Mouse (Mus musculus) adrenal gland, postnatal 14 days (tissue): Measurements from ENCODE around the gene Atp5k. TPM values are rescaled to one million over a fixed set of nuclear protein-coding genes. Genes with fewer than 3 reads are reported as not detected.

Experiments used
- DNase-seq: peaks from one replicate; pipeline ENCODE4 v3.0.0; 2021; ENCODE audit warnings: mixed read lengths
- long read RNA-seq, 2 experiments: library from polyadenylated mRNA; stranded (forward); transcript quantifications; one replicate each; pipeline ENCODE4 v2.0.0; 2021
- total RNA-seq: library from RNA; stranded (reverse); gene quantifications from 2 replicates; pipeline ENCODE4 v1.2.3, GENCODE M21; 2021

Atp5k gene
- total RNA-seq, result 964 and 993 TPM in 2 replicates
- long read RNA-seq, experiment 1, transcript Atp5k-201 (4 exons, 371 nt), result major isoform, 631 of 646 reads
- long read RNA-seq, experiment 1, transcript Atp5k-203 (3 exons, 563 nt), result minor isoform, 8 of 646 reads
- long read RNA-seq, experiment 1, partial matches to known transcripts, result 4 of 646 reads
- long read RNA-seq, experiment 1, other reads (novel, unspliced or antisense), result 0 of 646 reads
- long read RNA-seq, experiment 2, transcript Atp5k-201 (4 exons, 371 nt), result major isoform, 1,074 of 1,105 reads
- long read RNA-seq, experiment 2, transcript Atp5k-202 (3 exons, 272 nt), result minor isoform, 5 of 1,105 reads
- long read RNA-seq, experiment 2, transcript Atp5k-203 (3 exons, 563 nt), result minor isoform, 8 of 1,105 reads
- long read RNA-seq, experiment 2, partial matches to known transcripts, result 13 of 1,105 reads
- long read RNA-seq, experiment 2, other reads (novel, unspliced or antisense), result 5 of 1,105 reads

- peak; percentile 96 for DNase-seq
Observed at GRCm38 (mm10) chr5:108433804-108434587, at the start of gene Atp5k. Atp5k (minus strand) TSS chr5:108434448.

- no peak for DNase-seq
Observed at GRCm38 (mm10) chr5:108483006-108483405, 48.8 kb upstream of the Atp5k start.

DNA sequence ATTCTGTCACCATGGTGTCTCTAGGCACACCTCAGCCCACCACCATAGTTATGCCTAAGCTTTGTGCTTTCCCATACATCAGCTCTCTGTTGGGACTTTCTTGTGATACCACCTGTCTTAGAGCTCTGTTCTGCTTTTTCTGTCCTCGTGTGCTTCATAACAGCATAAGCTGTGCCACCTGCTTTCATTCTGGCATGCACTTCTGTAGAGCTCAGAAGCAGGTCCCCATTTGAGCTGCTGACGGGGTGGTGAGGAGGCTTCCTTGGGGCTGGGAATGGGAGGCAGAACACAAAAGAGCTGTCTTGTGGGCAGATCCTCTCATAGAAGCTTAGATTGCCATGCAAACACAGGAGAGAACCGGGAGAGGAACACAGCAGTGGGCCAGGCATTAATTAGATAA, 41.7 kb upstream of the Atp5k start:
- no peak for DNase-seq

DNA sequence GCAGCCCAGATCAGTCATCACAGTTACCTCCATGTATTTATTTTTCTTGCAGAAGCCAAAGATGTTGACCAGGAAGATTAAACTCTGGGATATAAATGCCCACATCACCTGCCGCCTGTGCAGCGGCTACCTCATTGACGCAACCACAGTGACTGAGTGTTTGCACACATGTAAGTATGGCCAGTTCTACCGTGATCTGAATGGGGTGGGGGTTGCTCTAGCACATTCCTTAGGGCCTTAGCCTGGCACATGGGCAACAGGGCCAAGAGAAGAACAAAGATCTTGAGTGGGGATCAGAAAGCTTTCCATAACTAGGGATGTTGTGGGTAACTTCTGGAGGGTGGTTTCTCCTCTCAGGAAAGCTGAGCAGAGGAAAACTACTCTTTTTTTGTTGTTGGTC, 39.5 kb upstream of the Atp5k start:
- DNase-seq, result no peak

DNA sequence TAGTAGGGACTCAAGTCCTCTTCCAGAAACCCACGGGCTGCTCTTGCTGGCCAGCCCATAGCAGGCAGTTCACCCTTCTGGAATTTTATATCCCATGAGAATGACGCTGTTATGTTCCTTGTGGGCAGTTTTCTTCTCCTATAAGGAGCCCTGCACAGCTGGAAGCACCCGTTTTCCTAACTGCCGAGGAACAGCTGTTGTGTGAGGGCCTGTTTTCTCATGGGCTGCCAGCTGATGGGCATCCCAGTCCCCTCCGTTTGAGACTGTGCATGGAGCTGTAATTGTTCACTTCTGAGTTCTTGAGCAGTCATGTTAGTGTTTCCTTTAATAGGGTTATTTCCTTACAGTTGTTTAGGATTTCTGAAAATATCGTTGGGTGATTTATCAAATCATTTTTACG, 35.4 kb upstream of the Atp5k start:
- no peak for DNase-seq

- no peak for DNase-seq
Observed at GRCm38 (mm10) chr5:108466647-108467046, 32.4 kb upstream of the Atp5k start.

DNA sequence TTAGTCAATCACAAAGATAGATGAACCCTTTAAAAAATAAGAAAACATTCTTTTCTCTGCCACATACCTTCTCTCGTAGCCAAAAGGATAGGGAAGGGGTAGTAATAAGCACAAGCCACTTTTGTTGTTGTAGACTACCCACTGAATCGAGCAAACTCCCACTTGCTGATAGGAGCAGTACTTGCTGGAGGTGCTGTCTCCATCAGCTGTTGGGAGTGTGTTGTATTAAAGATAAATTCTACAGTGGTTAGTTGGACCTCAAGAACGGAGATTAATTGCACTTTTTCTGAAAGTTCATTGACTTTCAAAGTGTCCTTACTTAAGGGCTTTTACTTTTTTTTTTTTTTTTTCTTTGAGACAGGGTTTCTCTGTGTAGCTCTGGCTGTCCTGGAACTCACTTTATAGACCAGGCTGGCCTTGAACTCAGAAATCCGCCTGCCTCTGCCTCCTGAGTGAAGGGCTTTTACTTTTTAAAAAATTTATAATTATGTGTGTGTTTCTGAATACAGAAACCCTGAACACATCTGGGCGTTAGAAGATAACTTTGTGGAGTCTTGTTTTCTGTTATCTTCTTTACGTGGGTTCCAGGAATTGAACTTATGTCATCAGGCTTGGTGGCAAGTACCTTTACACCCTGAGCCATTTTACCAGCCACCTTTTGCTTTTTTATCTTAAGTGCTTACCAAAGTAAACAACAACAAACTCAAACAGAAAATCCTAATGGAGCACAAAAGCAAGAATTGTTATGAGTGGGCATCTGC, 31.1 kb upstream of the Atp5k start:
- DNase-seq, result no peak

DNA sequence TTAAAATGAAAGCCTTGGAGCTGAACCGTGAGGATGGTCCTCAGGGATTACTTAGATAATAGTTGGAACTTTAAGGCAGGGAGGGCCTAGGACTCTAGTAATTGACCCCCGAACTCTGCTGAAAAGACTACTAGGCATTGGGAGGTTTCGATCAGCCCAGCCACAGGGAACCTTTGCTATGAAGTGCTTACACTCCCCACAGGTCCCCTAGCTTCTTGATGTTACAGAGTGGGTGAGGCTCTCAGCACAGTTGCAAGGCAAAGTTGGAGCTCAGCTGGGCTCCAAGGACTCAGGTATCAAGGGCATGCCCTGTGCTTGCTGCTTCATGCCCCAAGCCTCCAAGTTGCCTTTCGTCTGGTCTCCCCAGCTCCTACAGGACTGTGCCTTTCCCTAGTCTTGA, 28.2 kb upstream of the Atp5k start:
- DNase-seq, result peak; percentile 9

DNA sequence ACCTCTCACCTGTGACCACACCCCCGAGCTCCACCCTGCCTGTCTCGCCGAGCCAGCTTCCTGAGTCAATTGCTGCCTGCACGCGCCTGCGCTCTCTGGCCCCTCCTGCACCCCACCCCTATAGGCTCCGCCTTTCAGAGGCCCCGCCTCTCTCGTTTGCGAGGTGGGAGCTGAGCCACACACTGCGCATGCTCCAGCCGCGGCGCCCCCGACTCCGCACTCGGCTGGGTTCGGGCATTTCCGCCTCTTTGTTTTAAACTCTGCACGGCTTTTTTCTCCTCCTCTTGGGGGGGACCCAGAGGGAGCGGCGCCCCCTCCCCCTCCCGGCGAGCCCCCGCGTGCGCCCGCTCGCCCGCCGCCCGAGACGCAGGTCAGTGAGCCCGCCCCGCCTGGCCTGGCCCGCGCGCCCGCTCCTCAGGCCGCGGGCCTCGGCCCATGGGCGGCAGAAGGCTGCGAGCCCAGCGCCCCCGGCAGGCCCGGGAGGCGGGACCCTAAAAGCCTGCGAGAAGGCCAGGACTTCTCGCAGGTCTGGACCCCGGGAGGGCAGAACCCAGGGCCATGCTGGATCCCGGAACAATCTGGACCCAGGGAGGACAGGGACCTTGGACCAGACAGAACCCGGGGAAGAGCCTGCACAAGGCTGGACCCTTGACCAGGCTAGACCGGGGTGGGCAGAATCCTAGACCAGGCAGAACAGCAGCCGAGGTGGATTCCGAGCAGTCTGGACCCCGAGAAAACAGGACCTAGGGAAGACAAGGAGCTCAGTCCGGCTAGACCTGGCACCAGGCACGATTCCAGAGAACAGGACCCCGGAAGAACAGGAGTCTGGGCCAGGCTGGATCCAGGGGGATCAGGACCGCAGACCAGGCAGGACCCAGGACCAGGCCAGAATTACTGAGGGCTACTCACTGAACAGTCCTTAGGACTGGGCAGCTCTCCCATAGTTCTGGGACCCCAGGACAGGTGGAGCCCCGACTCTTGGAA, 27.1 kb upstream of the Atp5k start, which contains the start of gene Pcgf3:
TSS of gene Pcgf3 (plus strand) at position 151 of the 984 bp plus-strand sequence.
- DNase-seq, result peak; percentile 99

- DNase-seq, result no peak
Observed at GRCm38 (mm10) chr5:108460461-108460860, 26.2 kb upstream of the Atp5k start.

DNA sequence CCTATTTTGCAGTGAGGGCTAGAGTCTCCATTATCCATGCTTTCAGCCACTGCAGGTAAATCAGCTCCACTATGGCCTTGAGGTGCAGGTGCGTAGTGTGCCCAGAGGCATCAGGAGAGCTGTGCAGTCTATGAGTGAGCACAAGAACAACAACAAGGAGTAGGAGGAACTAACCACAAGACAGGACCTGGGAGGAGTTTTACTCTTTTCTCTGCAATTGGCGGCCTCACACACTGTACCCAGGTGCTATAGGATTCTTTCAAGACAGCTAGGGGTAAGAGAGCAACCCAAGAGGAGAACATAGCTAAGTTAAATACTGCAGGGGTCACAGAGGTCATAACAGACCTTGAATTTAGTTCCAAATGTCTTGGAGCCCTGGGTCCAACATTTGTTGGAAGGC, 24.5 kb upstream of the Atp5k start:
- no peak for DNase-seq

- DNase-seq, result no peak
Observed at GRCm38 (mm10) chr5:108454094-108454493, 19.8 kb upstream of the Atp5k start.

- no peak for DNase-seq
Observed at GRCm38 (mm10) chr5:108452422-108452821, 18.2 kb upstream of the Atp5k start.

DNA sequence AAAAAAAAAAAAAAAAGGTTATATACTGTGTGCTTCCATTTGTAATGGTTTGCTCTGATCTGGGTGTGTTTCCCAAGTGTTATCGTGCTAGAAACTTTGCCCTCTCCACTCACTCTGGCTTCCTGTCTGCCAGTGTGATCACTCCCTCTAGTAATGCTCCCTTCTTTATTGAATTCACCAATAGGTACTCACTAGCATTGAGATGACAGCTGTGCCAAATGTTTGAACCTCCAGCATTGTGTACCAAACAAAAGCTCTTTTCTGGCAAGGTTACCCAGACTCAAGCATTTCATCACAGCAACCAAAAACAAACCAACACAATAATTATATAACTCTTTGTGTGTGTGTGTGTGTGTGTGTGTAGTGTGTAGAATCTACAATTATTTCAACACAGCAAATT, 17.4 kb upstream of the Atp5k start:
- DNase-seq, result no peak

DNA sequence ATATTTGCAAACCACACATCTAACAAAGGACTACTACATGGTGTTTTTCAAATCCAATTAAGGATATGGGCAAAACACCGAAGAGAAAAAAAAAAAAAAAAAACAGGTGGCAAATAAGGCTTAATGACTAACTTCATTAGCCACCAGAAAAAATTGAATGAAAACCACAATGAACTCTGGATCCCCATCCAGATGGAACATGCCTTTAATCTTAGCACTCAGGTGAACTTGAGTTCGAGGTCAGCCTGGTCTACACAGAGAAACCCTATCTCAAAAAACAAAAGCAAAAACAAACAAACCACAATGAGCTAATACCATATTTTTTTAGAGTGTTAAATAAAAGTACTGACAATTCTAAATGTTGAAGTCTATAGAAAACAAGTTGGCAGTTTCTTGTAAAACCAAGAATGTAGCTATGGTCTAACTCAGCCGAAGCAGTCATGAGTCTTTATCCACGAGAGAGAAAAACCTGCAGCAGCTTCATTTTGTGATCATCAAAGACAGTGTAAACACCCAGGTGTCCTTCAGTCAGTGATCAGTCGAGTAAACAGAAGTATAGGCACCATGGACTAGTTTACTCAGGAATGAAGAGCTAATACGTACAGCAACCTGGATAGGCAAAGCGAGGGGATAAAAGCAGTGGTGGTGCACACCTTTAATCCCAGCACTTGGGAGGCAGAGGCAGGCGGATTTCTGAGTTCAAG, 16.7 kb upstream of the Atp5k start:
- no peak for DNase-seq

GRCm38 (mm10) chr5:108448785-108449668, 14.8 kb upstream of the Atp5k start, which contains the start of gene Mfsd7a:
Mfsd7a (minus strand) TSS chr5:108448891.
- peak; percentile 91 for DNase-seq

- DNase-seq, result no peak
Observed at GRCm38 (mm10) chr5:108447857-108448256, 13.6 kb upstream of the Atp5k start.

GRCm38 (mm10) chr5:108446973-108447372, 12.7 kb upstream of the Atp5k start:
- DNase-seq, result no peak

GRCm38 (mm10) chr5:108436101-108436500, 1.9 kb upstream of the Atp5k start:
- no peak for DNase-seq
